Mouse (Mus musculus) embryonic fibroblast, embryonic 13.5 days (primary cell): ENCODE data around the gene Micall1.

ENCODE experiments used
- CTCF ChIP-seq: IDR thresholded peaks from 2 replicates; pipeline ENCODE4 v1.5.1; 2011; ENCODE audit warnings: mild to moderate bottlenecking, control low read depth, low read length, moderate library complexity, borderline replicate concordance; ENCODE audit not compliant: insufficient read depth
- POLR2A ChIP-seq: IDR thresholded peaks from 2 replicates; pipeline ENCODE4 v1.6.1; 2011; ENCODE audit warnings: low read depth, mild to moderate bottlenecking, control low read depth, low read length, moderate library complexity

DNA sequence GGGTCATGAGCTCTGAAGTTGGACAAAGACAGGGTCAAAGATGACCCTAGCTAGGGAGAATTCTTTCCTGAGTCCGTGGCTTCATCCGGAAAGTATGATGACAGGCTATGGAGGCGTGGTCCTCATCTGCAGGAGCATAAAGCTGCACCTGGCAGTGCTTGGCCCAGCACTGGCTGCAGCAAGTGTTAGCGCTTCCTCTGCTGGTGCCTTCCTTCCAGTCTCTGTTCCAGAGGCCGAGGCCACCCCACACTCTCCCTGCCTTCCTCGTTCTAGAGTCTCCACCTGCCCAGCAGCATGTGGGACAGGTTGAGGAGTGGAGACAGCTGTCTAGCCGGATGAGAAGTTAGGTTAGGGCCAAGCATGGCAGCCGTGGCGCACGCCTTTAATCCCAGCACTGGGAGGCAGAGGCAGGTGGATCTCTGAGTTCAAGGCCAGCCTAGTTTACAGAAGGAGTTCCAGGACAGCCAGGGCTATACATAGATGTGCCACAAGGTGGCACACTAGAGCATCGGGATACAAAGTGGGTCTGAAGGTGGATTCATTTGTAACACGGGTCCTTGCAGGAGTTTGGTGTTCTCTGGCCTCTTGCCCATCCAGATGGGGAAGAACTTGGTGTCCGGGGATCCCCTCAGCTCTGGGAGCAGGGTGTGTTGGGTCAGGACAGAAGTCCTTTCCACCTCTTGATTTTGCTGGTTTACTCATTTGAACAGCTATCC, 17.7 kb downstream of the Micall1 start:
- TF ChIP-seq CTCF (no peak), POLR2A (no peak)
